Mouse (Mus musculus) c-Kit-positive CD71-positive TER-119-negative erythroid progenitor cells, embryonic 14.5 days (primary cell): Measurements from ENCODE around the gene Actl6a.
"Not testable (repeated sequence)": the region's sequence is repeated elsewhere in the genome, so short reads cannot be mapped to it uniquely, and the experiment has no call there.

Experiments used
- DNase-seq: peaks from one replicate; pipeline ENCODE4 v3.0.0-alpha.2; 2013; ENCODE audit warnings: low read depth

Gene Actl6a

GRCm38 (mm10) chr3:32705647-32706348, at the start of gene Actl6a:
Gene Actl6a, plus strand, starts transcription at chr3:32706298.
- DNase-seq, result not testable (repeated sequence)

DNA sequence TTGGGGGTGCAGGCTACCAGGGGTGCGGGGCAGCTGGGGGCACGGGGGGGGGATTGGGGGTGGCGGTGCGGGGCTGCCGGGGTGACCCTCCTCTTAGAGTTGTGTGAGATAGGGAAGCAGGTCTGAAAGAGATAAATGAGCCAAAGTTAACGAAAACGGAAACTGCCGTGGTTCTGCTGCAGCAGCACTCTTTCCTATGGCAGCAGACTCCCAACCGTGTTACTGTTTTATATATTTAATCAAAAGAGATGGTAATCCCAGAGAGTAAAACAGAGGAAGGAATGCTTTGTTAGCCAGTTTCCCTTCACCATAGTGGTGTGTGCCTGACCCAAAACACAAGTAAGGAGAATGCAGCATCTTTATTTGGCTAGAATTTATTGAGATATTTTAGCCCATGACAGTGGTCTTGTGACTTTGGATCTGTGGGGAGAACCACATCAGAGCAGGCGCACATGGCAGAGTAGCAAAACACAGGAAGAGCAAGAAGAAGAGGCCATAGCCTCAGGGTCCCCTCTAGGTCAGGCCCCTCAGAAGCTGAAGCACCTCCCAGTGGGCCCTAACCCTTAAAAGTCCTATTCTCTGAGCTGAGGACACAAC, 49.6 kb upstream of the Actl6a start:
- DNase-seq, result no peak

DNA sequence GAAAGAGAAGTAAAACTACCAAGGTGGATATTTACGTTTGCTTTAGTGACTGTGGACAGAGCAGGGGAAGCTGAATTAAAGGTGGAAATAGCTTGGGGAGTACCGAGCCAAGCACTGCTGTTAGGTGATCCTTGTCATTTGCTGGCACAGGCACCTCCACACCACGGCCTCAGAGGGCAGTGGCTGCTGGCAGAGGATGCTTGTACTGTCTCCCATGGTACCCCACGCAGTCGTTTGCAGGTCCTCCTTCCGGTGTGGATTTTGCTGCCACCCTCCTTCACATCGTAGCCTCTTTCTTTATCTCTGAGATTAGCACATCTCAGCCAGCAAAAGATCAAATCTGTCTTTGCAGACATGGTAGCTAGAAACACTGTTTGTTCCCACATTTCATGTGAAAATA, 47.7 kb upstream of the Actl6a start:
- DNase-seq, result no peak

GRCm38 (mm10) chr3:32658821-32659220, 47.3 kb upstream of the Actl6a start:
- no peak for DNase-seq

GRCm38 (mm10) chr3:32659506-32659905, 46.6 kb upstream of the Actl6a start:
- no peak for DNase-seq

DNA sequence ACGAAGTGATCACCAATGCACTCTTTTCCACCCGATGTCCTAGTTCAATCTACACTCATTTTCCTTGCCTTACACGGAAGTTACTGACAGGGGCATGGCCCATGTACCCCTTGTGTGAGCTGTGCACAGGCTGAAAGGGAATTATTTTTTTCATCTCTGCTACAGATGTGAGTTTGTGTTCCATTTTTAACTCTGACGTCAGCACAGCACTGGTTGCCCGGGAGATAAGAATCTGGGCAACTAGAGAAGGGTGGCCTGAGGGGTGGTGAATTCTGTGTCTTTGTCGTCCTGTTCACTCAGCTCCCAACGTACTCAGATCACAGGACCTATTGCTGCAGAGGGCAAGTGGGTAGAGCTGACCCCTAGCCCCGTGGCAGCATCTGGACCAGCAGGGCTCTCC, 45.8 kb upstream of the Actl6a start:
- DNase-seq, result no peak

GRCm38 (mm10) chr3:32660831-32661555, 45.1 kb upstream of the Actl6a start:
- DNase-seq, result no peak

GRCm38 (mm10) chr3:32661556-32661930, 44.6 kb upstream of the Actl6a start:
- no peak for DNase-seq

GRCm38 (mm10) chr3:32668256-32668959, 37.7 kb upstream of the Actl6a start:
- no peak for DNase-seq

DNA sequence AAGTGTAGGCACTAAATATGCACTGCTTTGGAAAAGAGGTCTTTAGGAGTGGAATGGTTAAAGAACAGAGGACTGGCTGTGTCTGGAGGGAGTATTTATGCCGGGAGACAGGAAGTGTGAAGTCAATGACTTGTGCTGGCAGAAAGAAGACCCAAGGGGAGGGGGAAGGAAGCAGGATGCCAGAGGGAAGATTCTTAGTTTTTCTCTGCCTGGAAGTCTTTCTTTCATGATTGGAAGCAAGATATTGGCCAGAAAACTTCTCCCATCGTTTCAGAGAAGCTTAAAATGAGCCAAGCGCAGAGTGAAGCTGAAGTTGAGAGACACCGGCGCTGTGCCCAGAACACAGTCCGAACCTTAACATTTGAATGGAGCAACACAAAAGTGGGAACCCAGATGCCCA, 36.9 kb upstream of the Actl6a start:
- no peak for DNase-seq

- DNase-seq, result no peak
Measured at GRCm38 (mm10) chr3:32670196-32670595, 35.9 kb upstream of the Actl6a start.

DNA sequence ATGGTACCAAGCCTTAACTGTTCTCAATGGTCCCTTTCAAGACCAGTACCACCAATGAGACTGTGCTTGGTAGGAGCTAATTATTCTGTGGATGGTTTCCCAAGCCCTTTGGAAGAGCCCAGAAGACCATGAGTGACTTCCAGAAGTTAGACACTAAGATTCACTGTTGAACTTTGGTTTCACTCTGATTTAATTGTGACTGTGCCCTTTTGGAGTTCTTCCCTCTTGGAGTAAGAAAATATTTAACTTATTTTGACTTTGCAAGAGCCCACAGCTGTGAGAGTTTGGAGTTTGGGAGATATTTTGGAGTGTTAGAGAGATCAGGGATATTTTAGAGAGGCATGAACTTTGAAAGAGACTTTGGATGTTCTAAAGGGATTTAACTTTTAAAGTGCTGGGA, 32.9 kb upstream of the Actl6a start:
- no peak for DNase-seq

GRCm38 (mm10) chr3:32676393-32676792, 29.7 kb upstream of the Actl6a start:
- DNase-seq, result no peak

- no peak for DNase-seq
Measured at GRCm38 (mm10) chr3:32682910-32683531, 23.1 kb upstream of the Actl6a start.

GRCm38 (mm10) chr3:32684631-32685030, 21.5 kb upstream of the Actl6a start:
- DNase-seq, result no peak

DNA sequence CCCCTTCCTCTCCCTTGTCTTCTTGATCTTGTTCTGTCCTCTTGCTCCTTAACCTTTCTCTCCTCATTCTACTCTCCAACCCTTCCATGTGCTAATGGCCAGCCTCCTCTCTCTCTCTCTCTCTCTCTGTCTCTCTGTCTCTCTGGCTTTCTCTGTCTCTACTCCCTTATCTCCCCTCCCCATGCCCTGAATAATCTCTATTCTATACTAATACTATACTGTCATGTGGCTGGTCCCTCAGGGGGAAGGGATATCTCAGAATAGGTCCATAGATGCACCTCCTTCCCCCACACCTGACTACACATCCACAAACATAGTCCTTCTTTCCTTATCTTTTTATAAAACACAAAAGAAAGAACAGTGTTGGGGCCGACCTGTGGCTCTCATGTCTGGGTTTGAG, 19.6 kb upstream of the Actl6a start:
- DNase-seq, result no peak

GRCm38 (mm10) chr3:32687156-32687555, 18.9 kb upstream of the Actl6a start:
- no peak for DNase-seq

DNA sequence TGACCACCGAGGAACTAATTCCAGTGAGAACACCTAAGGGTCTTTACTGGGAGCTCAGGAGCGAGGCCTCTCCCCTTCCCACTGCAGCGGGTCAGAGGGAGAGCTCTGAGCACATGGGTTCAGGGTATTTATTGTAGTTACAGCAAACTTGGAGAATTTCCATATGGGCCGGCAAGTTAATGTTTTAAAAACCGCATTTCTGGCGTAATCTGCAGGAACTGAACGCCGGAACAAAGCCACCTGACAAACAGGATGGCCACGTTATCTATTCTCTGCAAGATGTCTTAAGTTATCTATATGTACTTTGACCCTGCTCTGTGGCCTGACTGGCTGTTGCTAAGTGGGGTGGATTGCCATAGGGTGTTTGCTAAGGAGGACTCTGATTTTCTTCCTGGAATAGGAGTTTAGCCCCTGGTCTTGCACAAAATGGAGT, 16.5 kb upstream of the Actl6a start:
- DNase-seq, result peak; percentile 63

DNA sequence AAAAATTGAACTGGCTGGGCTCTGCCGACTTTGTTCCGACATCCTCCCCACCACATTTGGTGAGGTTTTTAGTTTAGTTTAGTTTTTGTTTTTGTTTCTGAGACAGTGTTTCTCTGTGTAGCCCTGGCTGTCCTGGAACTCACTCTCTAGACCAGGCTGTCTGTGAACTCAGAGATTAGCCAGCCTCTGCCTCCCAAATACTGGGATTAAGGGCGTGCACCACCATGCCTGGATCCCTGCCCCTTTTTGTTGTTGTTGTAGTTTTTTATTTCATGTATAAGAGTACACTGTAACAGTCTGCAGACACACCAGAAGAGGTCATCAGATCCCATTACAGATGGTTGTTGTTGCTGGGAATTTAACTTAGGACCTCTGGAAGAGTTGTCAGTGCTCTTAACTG, 16.1 kb upstream of the Actl6a start:
- no peak for DNase-seq

GRCm38 (mm10) chr3:32690901-32691300, 15.2 kb upstream of the Actl6a start:
- DNase-seq, result no peak

DNA sequence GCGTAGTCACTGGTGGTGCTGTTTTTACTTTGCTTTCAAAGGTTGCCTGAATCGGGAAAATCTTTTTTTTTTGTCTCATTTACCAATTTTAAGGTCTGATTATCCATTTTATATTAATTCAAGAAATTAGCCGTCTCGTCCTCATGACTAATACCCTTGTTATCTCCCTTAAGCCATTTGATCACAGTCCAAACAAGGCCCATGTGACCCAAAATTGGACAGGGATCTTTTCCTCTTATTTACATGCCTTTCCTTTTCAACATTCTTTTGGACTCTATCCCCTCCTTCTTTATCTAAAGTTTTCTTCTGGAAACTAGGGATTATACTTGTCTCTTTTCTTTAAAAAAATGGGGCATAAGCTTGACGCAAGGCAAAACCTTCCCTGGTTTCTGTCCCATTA, 14.3 kb upstream of the Actl6a start:
- DNase-seq, result no peak

DNA sequence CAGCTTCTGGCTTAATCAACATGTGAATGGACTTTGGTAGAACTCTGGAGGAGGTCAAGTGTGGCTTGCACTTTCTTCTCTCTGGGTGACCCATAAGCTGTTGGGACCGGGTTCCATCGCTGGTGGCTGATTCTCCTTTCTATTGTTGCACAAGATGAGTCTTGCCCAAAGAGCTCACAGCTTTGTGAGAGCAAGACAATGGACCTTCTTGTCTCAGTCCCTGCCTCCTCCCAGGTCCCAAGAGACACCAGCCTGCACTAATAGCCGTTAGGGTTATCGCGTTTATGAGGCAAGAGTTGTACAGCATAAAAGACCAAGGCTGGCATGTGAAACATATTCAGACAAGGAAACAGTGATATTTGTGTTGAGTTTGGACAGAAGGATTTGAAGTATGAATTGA, 11.9 kb upstream of the Actl6a start:
- no peak for DNase-seq
